Mouse (Mus musculus) myocyte (in vitro differentiated cells): ENCODE data around the gene Bzw2. TPM values are rescaled to one million over a fixed set of nuclear protein-coding genes. Genes with fewer than 3 reads are reported as not detected.

Experiments
- H3K27me3 ChIP-seq: one replicate; pipeline ENCODE4 v1.6.1; 2011; ENCODE audit not compliant: control insufficient read depth, insufficient read depth, insufficient read length
- H3K36me3 ChIP-seq: one replicate; pipeline ENCODE4 v1.6.1; 2011; ENCODE audit not compliant: control insufficient read depth, insufficient read depth
- H3K4me2 ChIP-seq: one replicate; pipeline ENCODE4 v1.6.1; 2011; ENCODE audit warnings: low read depth, control low read depth
- H3K4me3 ChIP-seq: one replicate; pipeline ENCODE4 v1.5.1; 2011; ENCODE audit warnings: mild to moderate bottlenecking, control low read depth, moderate library complexity
- H3K79me2 ChIP-seq: one replicate; pipeline ENCODE4 v1.6.1; 2011; ENCODE audit not compliant: control insufficient read depth, insufficient read depth
- H3ac ChIP-seq: one replicate; pipeline ENCODE4 v1.6.1; 2011; ENCODE audit not compliant: control insufficient read depth, insufficient read length
- CEBPB ChIP-seq: IDR thresholded peaks from 2 replicates; pipeline ENCODE4 v1.6.1; 2011; ENCODE audit warnings: mild to moderate bottlenecking, moderate library complexity; ENCODE audit not compliant: poor library complexity, insufficient read depth, severe bottlenecking
- E2F4 ChIP-seq: IDR thresholded peaks from one replicate; pipeline ENCODE4 v1.6.1; 2011; ENCODE audit warnings: mild to moderate bottlenecking, control low read depth, moderate library complexity; ENCODE audit not compliant: insufficient read depth
- MAX ChIP-seq: IDR thresholded peaks from one replicate; pipeline ENCODE4 v1.6.1; 2011; ENCODE audit warnings: low read depth, mild to moderate bottlenecking, control low read depth
- MYOD1 ChIP-seq, 3 experiments: IDR thresholded peaks; one replicate each; pipeline ENCODE4 v1.6.1; 2011; ENCODE audit warnings: control low read depth in 2 of 3, low read depth in 2 of 3, mild to moderate bottlenecking in 2 of 3, moderate library complexity in 1 of 3; ENCODE audit not compliant: insufficient read length in 2 of 3, control insufficient read depth in 1 of 3
- MYOG ChIP-seq, 3 experiments: IDR thresholded peaks; one replicate each; pipeline ENCODE4 v1.6.1; 2011; ENCODE audit warnings: control low read depth in 2 of 3, low read depth in 2 of 3, mild to moderate bottlenecking in 2 of 3; ENCODE audit not compliant: insufficient read length in 2 of 3, control insufficient read depth in 1 of 3, insufficient read depth in 1 of 3
- POLR2A ChIP-seq: IDR thresholded peaks from one replicate; pipeline ENCODE4 v1.6.1; 2011; ENCODE audit warnings: low read depth, mild to moderate bottlenecking, control low read depth, moderate library complexity; ENCODE audit not compliant: insufficient read length
- POLR2AphosphoS2 ChIP-seq: IDR thresholded peaks from one replicate; pipeline ENCODE4 v1.6.1; 2011; ENCODE audit warnings: low read depth, control low read depth; ENCODE audit not compliant: insufficient read length
- REST ChIP-seq: IDR thresholded peaks from one replicate; pipeline ENCODE4 v1.6.1; 2011; ENCODE audit warnings: mild to moderate bottlenecking, control low read depth, moderate library complexity; ENCODE audit not compliant: insufficient read depth, insufficient read length
- SRF ChIP-seq: IDR thresholded peaks from one replicate; pipeline ENCODE4 v1.6.1; 2011; ENCODE audit warnings: low read depth; ENCODE audit not compliant: control insufficient read depth, insufficient read length
- TCF12 ChIP-seq: IDR thresholded peaks from one replicate; pipeline ENCODE4 v1.6.1; 2011; ENCODE audit warnings: mild to moderate bottlenecking, control low read depth; ENCODE audit not compliant: poor library complexity, insufficient read depth, severe bottlenecking
- TCF3 ChIP-seq: IDR thresholded peaks from one replicate; pipeline ENCODE4 v1.6.1; 2011; ENCODE audit warnings: low read depth, control low read depth; ENCODE audit not compliant: insufficient read length
- USF1 ChIP-seq: IDR thresholded peaks from one replicate; pipeline ENCODE4 v1.6.1; 2011; ENCODE audit warnings: low read depth, mild to moderate bottlenecking, control low read depth, moderate library complexity
- polyA plus RNA-seq: library from polyadenylated mRNA; unstranded; fragments of >200 nt; fragmentation: generic; extraction: Trizol; gene quantifications from one replicate; pipeline ENCODE4 v1.2.1, GENCODE M21; 2012; ENCODE audit warnings: missing spikeins

Bzw2 gene
- polyA plus RNA-seq, 1 experiment: 86.8 TPM

DNA sequence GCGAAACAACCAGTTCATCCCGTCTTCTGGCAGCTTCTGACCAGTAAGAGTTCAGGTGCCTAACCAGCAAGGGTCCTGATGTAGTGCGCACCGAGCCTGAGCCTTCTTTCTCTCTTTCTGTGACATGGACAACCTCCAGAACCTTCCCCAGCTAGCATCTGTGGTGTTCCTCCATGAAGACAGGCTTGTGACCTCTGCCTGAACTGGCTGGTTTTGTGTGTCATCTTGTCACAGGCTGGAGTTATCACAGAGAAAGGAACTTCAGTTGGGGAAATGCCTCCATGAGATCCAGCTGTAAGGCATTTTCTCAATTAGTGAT is 54.3 kb downstream of the Bzw2 start:
- Histone ChIP-seq H3K27me3 (no peaks in the 10 kb centered on the region), H3K36me3 (peaks cover 22% of the 10 kb centered on the region), H3ac (no peak overlapping the region), H3K4me3 (no peak overlapping the region), H3K4me2 (no peak overlapping the region), H3K79me2 (no peaks in the 10 kb centered on the region)
- TF ChIP-seq TCF12 (no peak), POLR2AphosphoS2 (no peak), USF1 (no peak), MAX (no peak)

DNA sequence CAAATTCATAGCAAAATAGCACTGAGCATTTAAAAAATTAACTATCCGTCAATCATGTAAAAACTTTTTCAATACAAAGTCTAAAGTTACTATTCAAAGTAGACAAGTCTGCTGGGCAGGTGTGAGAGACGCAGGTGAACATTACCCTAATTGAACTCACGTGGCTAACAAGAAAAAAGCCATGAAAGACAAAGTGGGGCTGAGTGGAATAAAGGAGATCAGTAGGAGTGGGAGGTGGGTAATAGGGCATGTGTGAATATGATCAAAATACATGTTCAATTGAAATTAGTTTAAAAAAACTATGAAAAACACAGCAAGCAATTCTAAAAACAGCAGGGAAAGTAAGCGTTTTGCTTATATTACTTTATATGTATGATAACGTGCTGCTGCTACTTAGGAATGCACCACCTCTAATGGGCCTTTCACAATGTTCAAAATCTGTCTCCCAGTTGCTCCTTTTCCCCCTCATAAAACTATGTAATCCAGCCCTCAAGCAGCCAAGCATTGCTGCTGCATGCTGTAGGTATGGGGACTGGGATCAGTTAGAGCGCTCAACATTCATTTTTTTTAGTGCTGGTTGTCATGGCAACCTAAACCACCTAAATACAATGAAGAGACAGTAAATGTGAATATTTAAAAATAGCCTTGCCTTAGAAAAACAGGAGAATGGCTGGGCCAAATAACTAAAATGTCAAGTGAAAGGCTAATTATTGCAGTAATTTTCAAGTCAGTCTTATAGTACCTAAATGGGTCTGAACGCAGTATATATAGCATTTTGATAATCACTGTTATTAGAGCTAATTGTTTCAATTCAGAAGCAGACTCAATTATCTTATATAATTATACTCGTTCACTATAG is 54.9 kb downstream of the Bzw2 start:
- Histone ChIP-seq H3K4me3 (no peak overlapping the region), H3ac (no peak overlapping the region), H3K27me3 (no peaks in the 10 kb centered on the region), H3K79me2 (no peaks in the 10 kb centered on the region), H3K36me3 (peaks cover 20% of the 10 kb centered on the region), H3K4me2 (no peak overlapping the region)
- no peak for TF ChIP-seq POLR2AphosphoS2

DNA sequence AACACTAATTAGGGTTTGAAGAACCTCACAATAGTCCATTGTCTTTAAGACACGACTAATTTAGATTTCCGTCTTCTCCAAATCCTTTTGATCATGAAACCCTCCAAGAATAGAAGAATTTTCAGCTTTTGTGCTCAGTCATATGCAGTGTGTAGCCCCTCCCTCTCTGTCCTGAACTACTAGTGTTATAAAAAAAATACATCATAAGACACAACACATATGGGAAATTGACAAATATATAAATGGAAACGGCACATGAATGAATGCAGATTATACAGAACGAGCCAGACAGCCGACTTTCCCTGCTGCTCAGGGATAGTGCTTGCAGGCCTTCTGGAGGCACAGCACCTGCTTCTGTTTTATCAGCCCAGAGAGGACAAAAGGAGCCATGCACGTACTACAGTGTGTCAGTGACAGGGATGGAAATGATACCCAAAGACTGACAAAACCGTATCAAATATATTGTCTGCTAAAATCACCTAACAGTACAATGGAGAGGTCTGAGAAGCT is 62.5 kb downstream of the Bzw2 start:
- TF ChIP-seq TCF12: no peak
- TF ChIP-seq CEBPB: no peak
- no peak for TF ChIP-seq SRF
- no peak for TF ChIP-seq MAX
- no peak for TF ChIP-seq POLR2AphosphoS2
- TF ChIP-seq POLR2A: no peak
- no peak for TF ChIP-seq MYOD1 (IDR thresholded peaks at IDR 0.05; ENCODE audit: control insufficient read depth in 1 of 3, insufficient read length in 2 of 3, low read depth in 2 of 3)
- TF ChIP-seq MYOG (IDR thresholded peaks at IDR 0.05; ENCODE audit: control insufficient read depth in 1 of 3, insufficient read depth in 1 of 3, insufficient read length in 2 of 3, low read depth in 2 of 3): no peak
- TF ChIP-seq USF1: no peak
- no peak for TF ChIP-seq REST
- TF ChIP-seq TCF3: no peak
- no peak for TF ChIP-seq E2F4
- peaks cover 42% of the 10 kb centered on the region for H3K36me3 ChIP-seq
- no peak overlapping the region for H3K4me3 ChIP-seq
- no peak overlapping the region for H3ac ChIP-seq
- H3K79me2 ChIP-seq: no peaks in the 10 kb centered on the region
- H3K4me2 ChIP-seq: no peak overlapping the region
- no peaks in the 10 kb centered on the region for H3K27me3 ChIP-seq

DNA sequence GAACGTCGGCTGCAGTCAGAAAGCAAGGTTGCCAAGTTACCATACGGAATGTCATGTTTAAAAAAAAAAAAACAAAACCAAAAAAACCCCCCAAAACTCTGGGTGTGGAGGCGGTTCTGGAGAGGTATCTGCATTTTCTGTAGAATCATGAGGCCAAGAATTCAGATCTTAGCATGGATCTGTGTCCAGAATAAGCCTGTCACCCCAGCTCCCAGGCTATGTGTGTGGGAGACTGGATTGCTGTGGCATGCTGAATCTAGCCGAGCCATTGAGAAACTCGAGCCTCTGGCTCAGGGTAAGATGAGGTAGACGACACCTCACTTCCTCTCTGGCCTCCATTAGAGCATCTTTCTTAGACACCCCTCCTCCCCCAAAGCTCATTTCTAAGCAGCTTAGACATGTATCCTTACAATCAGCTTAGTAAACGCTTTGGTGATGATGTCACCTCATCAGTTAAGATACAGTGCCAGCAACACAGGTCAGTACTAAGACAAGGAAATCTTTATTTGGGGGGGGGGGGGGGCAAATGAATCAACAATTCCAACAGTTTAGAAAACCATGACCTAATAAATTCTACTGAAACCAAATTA is 64.7 kb downstream of the Bzw2 start:
- peaks cover 34% of the 10 kb centered on the region for H3K36me3 ChIP-seq
- no peak overlapping the region for H3ac ChIP-seq
- H3K4me2 ChIP-seq: no peak overlapping the region
- no peaks in the 10 kb centered on the region for H3K79me2 ChIP-seq
- TF ChIP-seq CEBPB (no peak), USF1 (no peak), SRF (no peak), MYOD1 (IDR thresholded peaks at IDR 0.05; ENCODE audit: control insufficient read depth in 1 of 3, insufficient read length in 2 of 3, low read depth in 2 of 3) (no peak), POLR2AphosphoS2 (no peak), POLR2A (no peak), TCF12 (no peak), MYOG (IDR thresholded peaks at IDR 0.05; ENCODE audit: control insufficient read depth in 1 of 3, insufficient read depth in 1 of 3, insufficient read length in 2 of 3, low read depth in 2 of 3) (no peak)
- no peak overlapping the region for H3K4me3 ChIP-seq
- H3K27me3 ChIP-seq: no peaks in the 10 kb centered on the region

DNA sequence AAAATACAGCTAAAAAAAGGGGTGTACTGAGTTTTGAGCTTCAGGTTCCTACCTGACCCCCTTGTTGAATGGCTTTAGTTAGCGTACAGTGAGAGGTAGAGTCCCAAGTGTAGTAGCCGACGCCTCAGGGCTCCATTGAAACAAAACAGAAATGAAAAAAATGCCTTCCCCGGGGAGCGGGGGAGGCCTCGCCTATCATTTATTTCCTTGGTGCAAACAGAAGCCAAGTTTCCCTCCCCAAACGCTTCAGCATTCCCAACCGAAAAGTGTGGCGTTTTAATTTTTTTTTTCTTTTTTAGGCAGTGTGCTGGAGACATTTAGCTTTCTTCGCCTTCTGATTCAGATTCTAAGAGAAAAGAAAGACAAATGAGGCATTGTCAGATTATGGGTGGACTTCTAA is 65.9 kb downstream of the Bzw2 start:
- TF ChIP-seq TCF3: no peak
- TF ChIP-seq POLR2A: no peak
- no peak for TF ChIP-seq MYOD1 (IDR thresholded peaks at IDR 0.05; ENCODE audit: control insufficient read depth in 1 of 3, insufficient read length in 2 of 3, low read depth in 2 of 3)
- no peak for TF ChIP-seq USF1
- no peak for TF ChIP-seq SRF
- no peak for TF ChIP-seq E2F4
- TF ChIP-seq REST: no peak
- TF ChIP-seq POLR2AphosphoS2: no peak
- no peak for TF ChIP-seq MYOG (IDR thresholded peaks at IDR 0.05; ENCODE audit: control insufficient read depth in 1 of 3, insufficient read depth in 1 of 3, insufficient read length in 2 of 3, low read depth in 2 of 3)
- no peak for TF ChIP-seq TCF12
- no peak for TF ChIP-seq CEBPB
- no peak for TF ChIP-seq MAX
- H3K4me2 ChIP-seq: no peak overlapping the region
- no peaks in the 10 kb centered on the region for H3K27me3 ChIP-seq
- no peak overlapping the region for H3ac ChIP-seq
- no peak overlapping the region for H3K4me3 ChIP-seq
- peaks cover 34% of the 10 kb centered on the region for H3K36me3 ChIP-seq
- no peaks in the 10 kb centered on the region for H3K79me2 ChIP-seq
